Mouse (Mus musculus) frontal cortex, postnatal 10 days (tissue): Measurements from ENCODE around the gene Baiap2l2.
"Not testable (repeated sequence)": the region's sequence is repeated elsewhere in the genome, so short reads cannot be mapped to it uniquely, and the experiment has no call there.

Experiments used
- DNase-seq, 2 experiments: peaks; one replicate each; pipeline ENCODE4 v3.0.0; 2022; ENCODE audit warnings: low spot score in 2 of 2, mixed read lengths in 1 of 2

Gene Baiap2l2

GRCm38 (mm10) chr15:79261095-79261725 lies 24.1 kb downstream of the Baiap2l2 start:
- peak in 1 of 2 experiments; percentile 52 for DNase-seq

- no peak for DNase-seq
These were observed 26.8 kb downstream of the Baiap2l2 start for GRCm38 (mm10) chr15:79258521-79258920.

GRCm38 (mm10) chr15:79254661-79255060 lies 30.7 kb downstream of the Baiap2l2 start, which contains the start of gene Slc16a8:
Gene Slc16a8, minus strand, starts transcription at chr15:79254761.
- no peak for DNase-seq

GRCm38 (mm10) chr15:79252580-79252979 lies 32.8 kb downstream of the Baiap2l2 start:
- DNase-seq: no peak

- peak in 1 of 2 experiments; percentile 47 for DNase-seq
These were observed 33.4 kb downstream of the Baiap2l2 start for GRCm38 (mm10) chr15:79251781-79252491.

GRCm38 (mm10) chr15:79251168-79251567 lies 34.2 kb downstream of the Baiap2l2 start:
- no peak for DNase-seq

GRCm38 (mm10) chr15:79250236-79250635 lies 35.1 kb downstream of the Baiap2l2 start:
- DNase-seq: no peak

GRCm38 (mm10) chr15:79245321-79245720 lies 40.0 kb downstream of the Baiap2l2 start:
- no peak for DNase-seq

- DNase-seq: no peak
These were observed 41.1 kb downstream of the Baiap2l2 start for GRCm38 (mm10) chr15:79244071-79244893.

- DNase-seq: peak; percentile 97 to 98
These were observed 41.9 kb downstream of the Baiap2l2 start for GRCm38 (mm10) chr15:79243234-79244042.

- DNase-seq: peak in 1 of 2 experiments; percentile 27
These were observed 42.6 kb downstream of the Baiap2l2 start for GRCm38 (mm10) chr15:79242574-79243233.

GRCm38 (mm10) chr15:79238036-79238435 lies 47.3 kb downstream of the Baiap2l2 start:
- DNase-seq: no peak

GRCm38 (mm10) chr15:79235268-79235667 lies 50.1 kb downstream of the Baiap2l2 start:
- no peak for DNase-seq

- peak; percentile 71 to 83 for DNase-seq
These were observed 56.1 kb downstream of the Baiap2l2 start, which contains the start of the genes Pick1 and Gm49486 for GRCm38 (mm10) chr15:79229058-79229821. Gene Pick1, plus strand, starts transcription at chr15:79229173. Gene Gm49486, plus strand, starts transcription at chr15:79229391.

GRCm38 (mm10) chr15:79225780-79226179 lies 59.6 kb downstream of the Baiap2l2 start:
- DNase-seq: not testable (repeated sequence)

- peak; percentile 66 to 75 for DNase-seq
These were observed 60.7 kb downstream of the Baiap2l2 start for GRCm38 (mm10) chr15:79224685-79225084.

- no peak for DNase-seq
These were observed 61.7 kb downstream of the Baiap2l2 start for GRCm38 (mm10) chr15:79223641-79224040.

GRCm38 (mm10) chr15:79219572-79219971 lies 65.8 kb downstream of the Baiap2l2 start:
- no peak for DNase-seq

GRCm38 (mm10) chr15:79216191-79216590 lies 69.1 kb downstream of the Baiap2l2 start:
- no peak for DNase-seq

- no peak for DNase-seq
These were observed 71.7 kb downstream of the Baiap2l2 start for GRCm38 (mm10) chr15:79213591-79213990.
